Mouse (Mus musculus): ENCODE results near the gene Nav2. TPM values are rescaled to one million over a fixed set of nuclear protein-coding genes. Genes with fewer than 3 reads are reported as not detected.

The Nav2 gene
- total and polyA plus RNA-seq, 3 experiments: under 0.01 TPM; not detected in 2

- Histone ChIP-seq H3K79me2 (replicated peaks; ENCODE audit: control insufficient read depth, extremely low read depth, insufficient read depth, poor library complexity, severe bottlenecking) (no peaks in the 10 kb centered on the region), H3K27ac (ENCODE audit: insufficient read depth, low read depth) (no peak overlapping the region), H3K9ac (ENCODE audit: insufficient read depth, low read depth) (no peak overlapping the region), H3K4me2 (ENCODE audit: insufficient read depth, low read depth, poor library complexity, severe bottlenecking) (no peak overlapping the region), H3K9me3 (replicated peaks; ENCODE audit: low read length) (no peaks in the 10 kb centered on the region), H3K4me1 (ENCODE audit: control insufficient read depth in 1 of 2, insufficient read depth in 2 of 2) (peaks cover 0 to 3% of the 10 kb centered on the region in 2 experiments; a peak in 2 of 4 replicates), H3K4me3 (replicated peaks in 1 of 3; ENCODE audit: low read depth in 2 of 3, low read length in 2 of 3, poor library complexity in 1 of 3) (no peak overlapping the region), H3K36me3 (replicated peaks in 1 of 2; ENCODE audit: control insufficient read depth in 1 of 2, insufficient read depth in 1 of 2, low read length in 1 of 2) (no peaks in the 10 kb centered on the region), H3K27me3 (replicated peaks) (peaks cover 81% of the 10 kb centered on the region)
- DNase-seq (ENCODE audit: extremely low read depth): no peak
- in situ Hi-C loops (cut with MboI; ENCODE audit: low pct_ligation_motif_present, low pct_unique_long_range_greater_than_20kb, low sequenced_read_pairs) (no loop called here), dilution Hi-C loops (cut with MboI; ENCODE audit: extremely low pct_ligation_motif_present, extremely low pct_unique_long_range_greater_than_20kb, low sequenced_read_pairs) (no loop called here)
- TF ChIP-seq POLR2A (IDR thresholded peaks at IDR 0.05; ENCODE audit: low read depth, low read length) (no peak), USF2 (conservative IDR thresholded peaks at IDR 0.05; ENCODE audit: low read depth, low read length) (no peak), RAD21 (IDR thresholded peaks at IDR 0.05; ENCODE audit: low read depth, low read length) (no peak), SIN3A (IDR thresholded peaks at IDR 0.05; ENCODE audit: low read length) (no peak), MAZ (IDR thresholded peaks at IDR 0.05; ENCODE audit: low read depth, low read length) (no peak), ZKSCAN1 (IDR thresholded peaks at IDR 0.05; ENCODE audit: borderline replicate concordance, low read depth, low read length) (no peak), CTCF (conservative IDR thresholded peaks at IDR 0.05 in 1 of 2, IDR thresholded peaks at IDR 0.05 in 1 of 2; ENCODE audit: low read depth in 2 of 2, low read length in 2 of 2) (no peak), MAFK (IDR thresholded peaks at IDR 0.05; ENCODE audit: insufficient replicate concordance, low read length) (no peak), JUN (IDR thresholded peaks at IDR 0.05; ENCODE audit: insufficient read depth, low read depth, low read length) (no peak), CHD2 (IDR thresholded peaks at IDR 0.05; ENCODE audit: low read length) (no peak), UBTF (IDR thresholded peaks at IDR 0.05; ENCODE audit: low read depth, low read length) (no peak), JUND (conservative IDR thresholded peaks at IDR 0.05; ENCODE audit: low read depth, low read length) (no peak)
Measured at GRCm38 (mm10) chr7:49217786-49218185, 309.3 kb downstream of the Nav2 start.

- Histone ChIP-seq H3K9ac (ENCODE audit: insufficient read depth, low read depth) (no peak overlapping the region), H3K4me3 (replicated peaks in 1 of 3; ENCODE audit: low read depth in 2 of 3, low read length in 2 of 3, poor library complexity in 1 of 3) (no peak overlapping the region), H3K27me3 (replicated peaks) (peaks cover 75% of the 10 kb centered on the region), H3K36me3 (replicated peaks in 1 of 2; ENCODE audit: control insufficient read depth in 1 of 2, insufficient read depth in 1 of 2, low read length in 1 of 2) (no peaks in the 10 kb centered on the region), H3K9me3 (replicated peaks; ENCODE audit: low read length) (no peaks in the 10 kb centered on the region), H3K27ac (ENCODE audit: insufficient read depth, low read depth) (no peak overlapping the region), H3K79me2 (replicated peaks; ENCODE audit: control insufficient read depth, extremely low read depth, insufficient read depth, poor library complexity, severe bottlenecking) (no peaks in the 10 kb centered on the region), H3K4me1 (ENCODE audit: control insufficient read depth in 1 of 2, insufficient read depth in 2 of 2) (no peaks in the 10 kb centered on the region), H3K4me2 (ENCODE audit: insufficient read depth, low read depth, poor library complexity, severe bottlenecking) (no peak overlapping the region)
- TF ChIP-seq NELFE (IDR thresholded peaks at IDR 0.05; ENCODE audit: low read depth, low read length) (no peak), JUN (IDR thresholded peaks at IDR 0.05; ENCODE audit: insufficient read depth, low read depth, low read length) (no peak), E2F4 (IDR thresholded peaks at IDR 0.05; ENCODE audit: insufficient replicate concordance, low read depth, low read length) (no peak), ZKSCAN1 (IDR thresholded peaks at IDR 0.05; ENCODE audit: borderline replicate concordance, low read depth, low read length) (no peak), SMC3 (IDR thresholded peaks at IDR 0.05; ENCODE audit: low read depth, low read length) (no peak), TBP (conservative IDR thresholded peaks at IDR 0.05; ENCODE audit: low read depth, low read length) (no peak), SIN3A (IDR thresholded peaks at IDR 0.05; ENCODE audit: low read length) (no peak), MXI1 (IDR thresholded peaks at IDR 0.05; ENCODE audit: low read depth, low read length) (no peak), ZMIZ1 (IDR thresholded peaks at IDR 0.05; ENCODE audit: low read depth, low read length) (no peak), NRF1 (IDR thresholded peaks at IDR 0.05; ENCODE audit: low read depth, low read length) (no peak), ZNF384 (IDR thresholded peaks at IDR 0.05; ENCODE audit: low read depth, low read length) (no peak), ELF1 (IDR thresholded peaks at IDR 0.05; ENCODE audit: low read depth, low read length) (no peak), CHD2 (IDR thresholded peaks at IDR 0.05; ENCODE audit: low read length) (no peak), MYC (IDR thresholded peaks at IDR 0.05; ENCODE audit: low read depth, low read length) (no peak), HCFC1 (IDR thresholded peaks at IDR 0.05; ENCODE audit: low read depth, low read length) (no peak), EP300 (IDR thresholded peaks at IDR 0.05; ENCODE audit: low read length) (no peak), IRF4 (IDR thresholded peaks at IDR 0.05; ENCODE audit: low read depth, low read length) (no peak), CHD1 (IDR thresholded peaks at IDR 0.05; ENCODE audit: low read depth, low read length) (no peak)
- no peak for DNase-seq (ENCODE audit: extremely low read depth)
- in situ Hi-C loops (cut with MboI; ENCODE audit: low pct_ligation_motif_present, low pct_unique_long_range_greater_than_20kb, low sequenced_read_pairs): no loop called here
- dilution Hi-C loops (cut with MboI; ENCODE audit: extremely low pct_ligation_motif_present, extremely low pct_unique_long_range_greater_than_20kb, low sequenced_read_pairs): no loop called here
Measured at GRCm38 (mm10) chr7:49225741-49226140, 317.2 kb downstream of the Nav2 start.
